Mouse (Mus musculus) E14TG2a.4 (cell line): ENCODE data around the gene Mas1.

Source experiments
- CTCF ChIP-seq: conservative IDR thresholded peaks from 2 replicates; pipeline ENCODE4 v1.5.1; 2014; ENCODE audit warnings: low read length
- NANOG ChIP-seq: IDR thresholded peaks from 2 replicates; pipeline ENCODE4 v1.6.1; 2014; ENCODE audit warnings: borderline replicate concordance, low read length, mixed read lengths
- POU5F1 ChIP-seq: IDR thresholded peaks from 2 replicates; pipeline ENCODE4 v1.6.1; 2014; ENCODE audit warnings: low read length, borderline replicate concordance

GRCm38 (mm10) chr17:12847736-12848135, 20.2 kb downstream of the Mas1 start:
- TF ChIP-seq CTCF: no peak
- no peak for TF ChIP-seq NANOG
- TF ChIP-seq POU5F1: no peak
